Mouse (Mus musculus) left cerebral cortex, adult 9 months (tissue): ENCODE measurements around the gene Rundc1.
"Not testable (repeated sequence)": the region's sequence is repeated elsewhere in the genome, so short reads cannot be mapped to it uniquely, and the experiment has no call there.

Experiments
- DNase-seq, 2 experiments: peaks; one replicate each; pipeline ENCODE4 v3.0.0; 2022; ENCODE audit warnings: low spot score in 2 of 2

Gene Rundc1

GRCm38 (mm10) chr11:101442760-101443159 lies 17.9 kb downstream of the Rundc1 start:
- no peak for DNase-seq

DNA sequence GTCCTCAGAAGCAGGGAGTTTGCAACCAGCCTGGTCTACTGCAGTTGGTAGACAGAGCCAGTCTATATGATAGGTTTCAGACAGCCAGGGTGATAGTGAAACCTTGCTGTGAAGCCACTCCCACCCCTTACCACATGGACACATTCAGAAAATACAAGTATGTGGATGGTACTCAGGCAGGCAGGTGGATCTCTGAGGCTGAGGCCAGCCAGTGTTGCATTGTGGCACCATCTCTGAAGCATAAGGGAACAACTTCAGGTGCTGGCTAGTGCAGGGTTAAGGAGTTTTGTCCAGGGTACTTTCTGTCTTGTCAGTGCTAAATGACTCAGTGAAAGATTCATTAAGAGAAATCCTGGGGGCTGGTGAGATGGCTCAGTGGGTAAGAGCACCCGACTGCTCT lies 21.4 kb downstream of the Rundc1 start:
- DNase-seq: no peak

GRCm38 (mm10) chr11:101446860-101447259 lies 22.0 kb downstream of the Rundc1 start:
- DNase-seq: not testable (repeated sequence)

DNA sequence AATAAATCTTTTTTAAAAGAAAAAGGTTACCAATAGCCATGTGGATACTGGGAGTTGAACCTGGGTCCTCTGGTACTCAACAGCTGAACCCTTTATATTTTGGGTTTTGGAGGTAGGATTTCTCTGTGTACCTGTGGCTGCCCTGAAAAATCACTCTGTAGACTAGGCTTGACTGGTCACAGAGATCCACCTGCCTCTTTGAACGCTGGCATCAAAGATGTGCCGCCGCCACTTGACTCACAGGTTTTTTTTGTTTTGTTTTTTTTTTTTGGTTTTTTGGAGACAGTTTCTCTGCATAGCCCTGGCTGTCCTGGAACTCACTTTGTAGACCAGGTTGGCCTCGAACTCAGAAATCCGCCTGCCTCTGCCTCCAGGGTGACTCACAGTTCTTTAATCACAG lies 22.9 kb downstream of the Rundc1 start:
- DNase-seq: no peak

DNA sequence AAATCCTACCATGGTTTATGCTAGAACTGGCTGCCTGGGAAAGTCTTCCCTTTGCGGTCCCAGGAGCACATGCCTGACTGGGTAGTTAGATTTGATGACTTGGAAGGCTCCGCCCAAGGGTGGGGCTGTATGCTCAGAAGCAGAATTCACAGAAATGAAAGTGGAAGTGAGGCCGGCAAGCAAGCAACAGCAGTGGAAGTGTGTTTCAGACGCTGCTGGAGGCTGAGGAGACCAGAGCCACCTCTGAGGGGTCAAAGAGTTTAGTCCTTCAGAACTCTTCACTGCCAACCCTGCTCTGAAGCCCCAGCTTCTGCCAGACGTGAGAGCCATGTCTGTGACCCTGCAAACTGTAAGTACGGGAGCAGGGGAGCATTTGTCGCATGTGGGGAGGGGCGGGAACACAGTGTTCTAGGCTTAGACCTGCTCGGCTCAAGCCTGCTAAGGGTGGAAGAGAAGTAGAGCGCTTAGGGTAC lies 23.4 kb downstream of the Rundc1 start, which contains the start of gene Ifi35:
Ifi35 (plus strand) TSS at position 134 of the 473 bp plus-strand sequence.
- DNase-seq: no peak

GRCm38 (mm10) chr11:101448899-101449298 lies 24.0 kb downstream of the Rundc1 start:
- DNase-seq: no peak

DNA sequence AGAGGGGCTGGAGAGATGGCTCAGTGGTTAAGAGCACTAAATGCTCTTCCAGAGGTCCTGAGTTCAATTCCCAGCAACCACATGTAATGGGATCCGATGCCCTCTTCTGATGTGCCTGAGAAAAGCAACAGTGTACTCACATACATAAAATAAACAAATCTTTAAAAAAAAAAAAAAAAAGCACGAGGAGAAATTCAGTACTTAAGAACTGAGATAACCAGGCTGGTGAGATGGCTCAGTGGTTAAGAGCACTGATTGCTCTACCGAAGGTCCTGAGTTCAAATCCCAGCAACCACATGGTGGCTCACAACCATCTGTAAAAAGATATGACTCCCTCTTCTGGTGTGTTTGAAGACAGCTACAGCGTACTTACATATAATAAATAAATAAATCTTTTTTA lies 24.7 kb downstream of the Rundc1 start:
- DNase-seq: not testable (repeated sequence)

DNA sequence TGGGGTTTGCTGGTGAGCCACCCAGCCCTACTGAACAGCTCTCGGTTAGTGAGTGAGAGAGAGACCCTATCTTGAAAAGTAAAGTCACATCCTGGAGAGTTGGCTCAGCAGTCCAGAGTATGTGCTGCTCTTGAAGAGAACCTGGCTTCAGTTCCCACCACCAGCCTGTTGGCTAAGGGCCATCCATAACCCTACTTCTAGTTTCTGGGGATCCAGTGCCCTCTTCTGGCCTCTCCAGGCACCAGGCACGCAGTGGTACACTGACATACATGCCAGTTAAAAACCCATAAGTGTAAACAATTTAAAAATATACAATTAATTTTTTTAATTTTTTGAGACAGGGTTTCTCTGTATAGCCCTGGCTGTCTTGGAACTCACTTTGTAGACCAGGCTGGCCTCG lies 25.5 kb downstream of the Rundc1 start:
- DNase-seq: no peak

GRCm38 (mm10) chr11:101451536-101451935 lies 26.7 kb downstream of the Rundc1 start:
- no peak for DNase-seq

GRCm38 (mm10) chr11:101452093-101452774 lies 27.3 kb downstream of the Rundc1 start:
- DNase-seq: no peak

DNA sequence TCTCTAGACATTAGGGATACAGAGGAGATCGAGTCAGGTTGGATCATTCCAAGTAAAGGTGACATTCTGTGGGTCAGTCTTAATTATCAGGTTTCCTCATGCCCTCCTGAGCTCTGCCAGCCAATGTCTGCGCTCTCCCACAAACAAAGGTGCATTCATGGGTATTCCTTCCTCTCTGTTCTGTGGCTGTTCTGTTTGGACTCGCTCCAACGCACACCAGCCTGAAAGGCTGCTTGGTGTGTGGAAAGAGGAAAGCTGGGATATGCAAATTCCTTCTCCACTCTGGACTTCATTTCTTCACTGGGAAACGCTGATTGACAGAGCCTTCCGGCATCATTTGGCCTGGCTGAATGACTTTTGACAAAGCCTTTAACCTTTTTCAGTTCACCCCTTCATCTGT lies 29.8 kb downstream of the Rundc1 start:
- no peak for DNase-seq

- DNase-seq: no peak
Measured at GRCm38 (mm10) chr11:101455627-101456026, 30.7 kb downstream of the Rundc1 start.

- no peak for DNase-seq
Measured at GRCm38 (mm10) chr11:101457631-101458030, 32.7 kb downstream of the Rundc1 start.

GRCm38 (mm10) chr11:101458217-101458616 lies 33.3 kb downstream of the Rundc1 start:
- DNase-seq: no peak

DNA sequence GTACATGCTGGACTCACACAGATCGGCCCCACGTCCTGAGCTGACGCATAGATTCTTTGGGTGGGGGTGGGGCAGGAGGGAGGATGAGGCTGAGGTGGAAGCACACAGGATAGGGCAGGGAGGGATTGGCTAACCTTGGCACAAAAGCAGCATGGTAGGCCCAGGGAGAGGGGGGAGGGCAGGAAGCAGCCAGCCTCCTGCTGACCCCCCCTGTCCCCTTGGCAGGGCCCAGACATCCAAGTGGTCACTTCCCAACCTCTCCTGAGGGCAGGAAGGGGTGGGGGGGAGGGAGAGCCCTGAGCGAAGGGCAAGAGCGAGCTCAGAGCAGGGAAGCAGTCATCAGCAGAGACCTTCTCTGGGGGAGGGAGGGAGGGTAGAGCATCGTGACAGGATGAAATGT lies 34.8 kb downstream of the Rundc1 start:
- no peak for DNase-seq

GRCm38 (mm10) chr11:101460321-101460720 lies 35.4 kb downstream of the Rundc1 start:
- no peak for DNase-seq

GRCm38 (mm10) chr11:101462141-101462540 lies 37.3 kb downstream of the Rundc1 start:
- no peak for DNase-seq

DNA sequence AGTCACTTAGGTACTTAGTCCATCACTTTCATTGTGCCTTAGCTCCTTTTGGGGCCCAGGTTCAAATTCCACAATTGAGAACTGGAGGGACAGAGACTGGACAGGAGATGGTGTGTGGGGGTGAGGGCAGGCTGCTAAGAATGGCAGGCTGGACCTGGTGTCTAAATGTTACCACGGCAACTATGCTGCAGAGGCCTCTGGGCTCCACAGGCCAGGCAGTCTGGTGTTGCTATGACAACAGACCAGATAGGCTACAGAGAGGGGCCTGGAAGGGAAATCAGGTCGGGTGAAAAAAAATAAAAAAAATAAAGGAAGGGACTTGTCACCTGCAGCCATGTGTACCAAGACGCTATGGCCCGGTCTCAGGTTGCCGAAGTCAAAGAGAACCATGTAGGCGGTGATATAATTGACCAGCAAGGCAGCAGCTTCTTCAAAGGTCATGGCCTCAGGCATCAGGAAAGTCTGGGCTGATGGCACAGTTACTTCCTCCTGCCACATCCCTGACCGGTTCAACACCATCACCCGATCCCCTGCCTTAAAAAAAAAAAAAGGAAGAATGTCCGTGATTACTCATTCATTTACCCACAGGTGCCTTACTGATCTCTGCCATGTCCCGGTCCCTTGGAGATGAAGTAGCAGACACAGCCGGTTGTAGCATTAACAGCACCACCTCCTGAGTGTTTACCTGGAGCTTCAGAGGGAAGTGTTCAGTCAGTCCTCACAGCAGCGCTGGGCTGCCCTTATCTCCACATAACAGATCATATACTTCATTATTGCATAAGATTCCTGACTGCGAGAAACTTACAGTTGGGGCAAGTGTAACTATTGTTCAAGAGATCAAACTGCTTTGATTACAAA lies 37.9 kb downstream of the Rundc1 start:
- DNase-seq: no peak

GRCm38 (mm10) chr11:101464211-101465100 lies 39.6 kb downstream of the Rundc1 start, which contains the start of gene Rnd2:
Gene Rnd2 (plus strand): TSS chr11:101464999.
- no peak for DNase-seq

- DNase-seq: peak in 1 of 2 experiments; percentile 42
Measured at GRCm38 (mm10) chr11:101465101-101465868, 40.4 kb downstream of the Rundc1 start.
